In the genomic region with DNA sequence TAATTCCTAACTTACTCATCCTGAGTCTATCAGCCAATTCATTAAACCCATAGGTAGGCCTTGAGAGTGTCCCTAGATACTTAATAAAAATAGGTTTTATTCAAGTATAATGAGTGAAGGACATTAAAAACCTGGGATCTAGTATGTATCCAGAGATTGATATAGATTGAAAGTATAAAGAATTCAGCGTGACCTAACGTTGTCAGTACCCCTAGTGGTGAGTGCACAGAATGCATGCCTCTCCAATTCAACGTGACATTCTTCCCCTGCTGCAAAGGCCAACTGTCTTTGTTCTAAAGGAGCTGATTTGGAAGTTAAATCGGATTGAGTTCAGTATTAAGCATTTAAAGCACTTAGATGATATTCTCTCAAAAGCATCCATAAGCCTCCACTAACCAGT, we compare ENCODE assay signal across 9 mouse cellular contexts. TPM values are rescaled to one million over a fixed set of nuclear protein-coding genes. Genes with fewer than 3 reads are reported as not detected.
DNase-seq lines count a peak whose midpoint lies in the region; ATAC-seq and TF ChIP-seq lines count a peak whose summit lies in the region.
"Had no signal": no experiment of that assay in that cellular context is flagged by ENCODE, and none has a peak within 500 bp of the region (broad histone marks: within the 10 kb centered on the region; RNA-seq: fewer than 3 reads in every experiment).

No protein-coding gene starts in this region.

- no peaks in the 10 kb centered on the region for H3K9me3 ChIP-seq in kidney, embryonic 15.5 days (replicated peaks)
- no peaks in the 10 kb centered on the region for H3K9me3 ChIP-seq in E14TG2a.4 (ENCODE audit: low read length)
- H3K9me3 ChIP-seq: embryonic facial prominence, embryonic 12.5 days had no signal

- WGBS in kidney, embryonic 15.5 days, result 42% methylated on average over 4 of the region's 4 CpGs
- 20% methylated on average over 4 of the region's 4 CpGs for WGBS in bone marrow, adult 2 months

- TF ChIP-seq POLR2A in bone marrow, adult 2 months (IDR thresholded peaks at IDR 0.05; ENCODE audit: borderline replicate concordance, control insufficient read depth, low read depth, low read length), result no peak

- H3K4me3 ChIP-seq in kidney, embryonic 15.5 days (replicated peaks), result no peak overlapping the region
- H3K4me3 ChIP-seq in E14TG2a.4 (replicated peaks; ENCODE audit: low read length), result no peak overlapping the region
- no peak overlapping the region for H3K4me3 ChIP-seq in bone marrow, adult 2 months (replicated peaks; ENCODE audit: control insufficient read depth, low read depth, low read length)
- H3K4me3 ChIP-seq: embryonic facial prominence, embryonic 12.5 days had no signal

- H3K9ac ChIP-seq in kidney, embryonic 15.5 days, result no peak overlapping the region
- H3K9ac ChIP-seq: embryonic facial prominence, embryonic 12.5 days had no signal

- ATAC-seq in kidney, embryonic 15.5 days (replicated peaks; ENCODE audit: low FRiP score), result no peak

- no peak overlapping the region for H3K4me2 ChIP-seq in kidney, embryonic 15.5 days
- H3K4me2 ChIP-seq: embryonic facial prominence, embryonic 12.5 days had no signal

- H3K4me1 ChIP-seq in kidney, embryonic 15.5 days, result peaks cover 28% of the 10 kb centered on the region
- H3K4me1 ChIP-seq in E14TG2a.4 (replicated peaks; ENCODE audit: low read depth, low read length), result peaks cover 27% of the 10 kb centered on the region
- no peaks in the 10 kb centered on the region for H3K4me1 ChIP-seq in bone marrow, adult 2 months (ENCODE audit: control insufficient read depth, insufficient read depth, low read length)

- TF ChIP-seq CTCF in E14TG2a.4 (conservative IDR thresholded peaks at IDR 0.05; ENCODE audit: low read length), result peak; percentile 83
- 0 out of 2 replicates have a peak, but pooled peaks have one; percentile 26 for TF ChIP-seq CTCF in bone marrow, adult 2 months (IDR thresholded peaks at IDR 0.05; ENCODE audit: control insufficient read depth, insufficient read depth, low read length)

- DNase-seq in kidney, postnatal 4 days, result peak; percentile 41 to 61
- peak; percentile 32 for DNase-seq in lung, postnatal 36 days
- no peak for DNase-seq in frontal cortex, postnatal 14 days (ENCODE audit: low spot score in 2 of 2)
- DNase-seq in adipocyte (ENCODE audit: low spot score), result no peak
- DNase-seq in adrenal gland, postnatal 25 days, result no peak

- H3K36me3 ChIP-seq in kidney, embryonic 15.5 days, result no peaks in the 10 kb centered on the region
- H3K36me3 ChIP-seq in E14TG2a.4 (ENCODE audit: insufficient read depth, low read length), result peaks cover 6% of the 10 kb centered on the region
- H3K36me3 ChIP-seq: embryonic facial prominence, embryonic 12.5 days had no signal

- no peaks in the 10 kb centered on the region for H3K27me3 ChIP-seq in kidney, embryonic 15.5 days
- no peaks in the 10 kb centered on the region for H3K27me3 ChIP-seq in E14TG2a.4 (ENCODE audit: insufficient read depth, low read length)
- H3K27me3 ChIP-seq: embryonic facial prominence, embryonic 12.5 days had no signal

- no peak overlapping the region for H3K27ac ChIP-seq in kidney, embryonic 15.5 days
- no peak overlapping the region for H3K27ac ChIP-seq in bone marrow, adult 2 months (ENCODE audit: control insufficient read depth, insufficient read depth, low read depth, low read length, poor library complexity)
- H3K27ac ChIP-seq: embryonic facial prominence, embryonic 12.5 days had no signal

RNA-seq across cellular contexts. Expression of gene Znhit6, which starts 36.7 kb away (rescaled TPM):
- 36.4 and 37.2 TPM in 2 replicates for polyA plus RNA-seq in kidney, embryonic 15.5 days (2015; fragmentation: Nextera tagmentation; extraction: Ambion mirVana)
- polyA plus RNA-seq in bone marrow, adult 2 months (2011; ENCODE audit: insufficient read depth, insufficient read length, low replicate concordance, missing spikeins), result 20.1 and 21.9 TPM in 2 replicates
- total RNA-seq in adrenal gland, postnatal 25 days (2021), result 18.7 and 27.2 TPM in 2 replicates

RNA-seq across cellular contexts. Expression of gene Ccn1, which starts 37.1 kb away (rescaled TPM):
- 67.7 and 68.6 TPM in 2 replicates for polyA plus RNA-seq in kidney, embryonic 15.5 days (2015; fragmentation: Nextera tagmentation; extraction: Ambion mirVana)
- 4.3 and 15.7 TPM in 2 replicates for polyA plus RNA-seq in bone marrow, adult 2 months (2011; ENCODE audit: insufficient read depth, insufficient read length, low replicate concordance, missing spikeins)
- total RNA-seq in adrenal gland, postnatal 25 days (2021), result 5.5 and 10.6 TPM in 2 replicates

Comparison
In these comparisons a context has a peak if more than half of its experiments do, and no peak if none do; other contexts are left out.
1. DNase-seq: peak in kidney, postnatal 4 days (2 of 2) and lung, postnatal 36 days (single experiment); none in frontal cortex, postnatal 14 days (0 of 2), adipocyte (single experiment) and adrenal gland, postnatal 25 days (single experiment).